Mouse (Mus musculus): ENCODE measurements around the gene 9130409I23Rik. TPM values are rescaled to one million over a fixed set of nuclear protein-coding genes. Genes with fewer than 3 reads are reported as not detected.
"Not testable (repeated sequence)": the region's sequence is repeated elsewhere in the genome, so short reads cannot be mapped to it uniquely, and the experiment has no call there.

Gene 9130409I23Rik
- polyA plus RNA-seq, 1 experiment from 2014 or later: not detected

DNA sequence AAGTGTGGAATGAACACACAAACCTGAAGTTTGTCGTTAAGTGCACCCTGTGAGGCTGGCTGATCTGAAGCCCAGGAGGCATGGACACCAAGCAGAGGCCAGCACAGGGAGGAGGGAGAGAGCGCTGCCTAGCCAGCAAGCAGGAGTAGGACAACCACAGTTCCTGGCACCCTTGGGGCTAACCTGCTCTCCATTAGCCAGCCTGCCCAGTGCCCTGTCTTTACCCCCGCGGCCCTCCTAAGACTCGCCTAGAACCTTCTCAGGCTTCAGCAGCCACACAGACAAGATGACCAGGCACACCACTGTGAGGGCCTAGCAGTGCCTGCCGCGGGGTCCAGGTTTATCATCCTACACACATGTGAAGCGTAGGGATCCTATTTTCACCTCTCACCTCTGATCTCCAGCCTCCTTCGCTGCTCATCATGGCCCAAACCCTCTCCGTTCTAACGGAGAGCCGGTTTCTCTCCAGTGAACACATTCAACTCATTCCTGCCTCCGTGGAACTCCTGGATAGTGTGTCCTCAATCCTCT lies 33.1 kb upstream of the 9130409I23Rik start:
- H3K4me2 ChIP-seq (ENCODE audit: low read length): no peak overlapping the region
- 75% methylated on average over 13 of the region's 13 CpGs for WGBS

DNA sequence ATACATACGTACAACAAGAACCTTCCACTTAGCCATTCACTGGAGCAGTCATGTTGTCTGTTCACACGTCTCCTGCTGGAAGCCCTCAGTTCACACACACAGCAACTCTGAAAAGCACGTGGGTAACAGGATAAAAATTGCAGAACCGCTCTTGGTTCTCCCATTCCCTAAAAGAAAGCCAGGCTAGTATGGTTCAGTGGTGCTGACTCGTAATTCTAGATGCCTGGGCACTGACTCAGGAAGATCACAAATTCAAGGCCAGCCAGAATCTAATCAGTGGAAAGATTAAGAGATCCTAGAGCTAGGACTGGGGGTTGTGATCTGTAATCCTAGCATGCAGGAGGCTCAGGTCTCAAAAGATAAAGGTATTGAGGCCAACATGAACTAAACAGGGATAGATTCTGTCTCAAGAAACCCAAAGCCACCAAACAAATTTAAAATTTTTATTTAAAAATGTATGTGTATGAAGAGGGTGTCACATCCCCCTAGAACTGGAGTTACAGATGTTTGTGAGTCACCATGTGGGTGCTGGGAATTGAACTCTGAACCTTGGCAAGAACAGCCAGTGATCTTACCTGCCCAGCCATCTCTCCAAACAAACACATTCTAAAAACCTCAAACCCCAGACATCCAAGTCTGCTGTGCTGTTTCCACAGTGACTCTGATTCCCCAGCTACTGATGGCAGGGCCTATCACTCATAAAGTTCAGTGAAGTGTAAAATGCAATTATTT lies 30.1 kb upstream of the 9130409I23Rik start, which contains the start of gene Ephx1:
Gene Ephx1 (minus strand): TSS at position 149 of the 732 bp plus-strand sequence.
- ATAC-seq: no peak
- Histone ChIP-seq H3K9me3 (replicated peaks; ENCODE audit: control insufficient read depth, low read length, poor library complexity, severe bottlenecking) (no peaks in the 10 kb centered on the region), H3K4me3 (ENCODE audit: low read depth, low read length) (no peak within 1 kb of the TSS), H3K4me2 (ENCODE audit: low read length) (no peak within 1 kb of the TSS), H3K4me1 (ENCODE audit: control insufficient read depth, insufficient read depth, low read length) (peaks cover 2% of the 10 kb centered on the region; the same call in 1 of the 2 replicates), H3K27ac (ENCODE audit: low read length) (no peak within 1 kb of the TSS), H3K27me3 (ENCODE audit: control insufficient read depth, insufficient read depth, low read depth, low read length) (no peaks in the 10 kb centered on the region), H3K9ac (ENCODE audit: low read depth, low read length) (no peak within 1 kb of the TSS), H3K36me3 (ENCODE audit: control insufficient read depth, insufficient read depth, low read length) (no peaks in the 10 kb centered on the region)
- WGBS: 60% methylated on average over 5 of the region's 5 CpGs

More for the DNA sequence above, 33.1 kb upstream of the 9130409I23Rik start:
- Histone ChIP-seq H3K9ac (ENCODE audit: low read depth, low read length) (no peak overlapping the region), H3K9me3 (replicated peaks; ENCODE audit: control insufficient read depth, low read length, poor library complexity, severe bottlenecking) (no peaks in the 10 kb centered on the region), H3K27ac (ENCODE audit: low read length) (no peak overlapping the region), H3K4me1 (ENCODE audit: control insufficient read depth, insufficient read depth, low read length) (peaks cover 2% of the 10 kb centered on the region; the same call in 1 of the 2 replicates), H3K27me3 (ENCODE audit: control insufficient read depth, insufficient read depth, low read depth, low read length) (no peaks in the 10 kb centered on the region), H3K36me3 (ENCODE audit: control insufficient read depth, insufficient read depth, low read length) (no peaks in the 10 kb centered on the region), H3K4me3 (ENCODE audit: low read depth, low read length) (no peak overlapping the region)
- no peak for ATAC-seq

DNA sequence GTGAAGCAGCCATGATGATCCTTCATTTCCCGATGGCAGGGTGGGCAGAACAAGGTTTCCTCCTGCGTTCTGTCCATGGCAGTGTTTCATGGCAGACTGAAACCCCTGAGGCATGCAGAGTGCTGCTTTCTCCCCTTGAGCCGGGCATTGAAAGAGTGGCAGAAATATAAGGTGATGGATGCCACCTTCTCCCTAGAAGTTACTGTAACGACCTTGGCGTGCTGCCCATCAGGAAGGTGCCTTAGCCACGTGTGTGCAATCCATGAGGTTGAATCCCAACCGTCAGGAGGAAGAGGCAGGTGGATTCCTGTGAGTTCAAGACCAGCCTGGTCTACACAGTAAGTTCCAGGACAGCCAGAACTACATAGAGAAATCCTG lies 29.6 kb upstream of the 9130409I23Rik start:
- H3K27me3 ChIP-seq (ENCODE audit: control insufficient read depth, insufficient read depth, low read depth, low read length): no peaks in the 10 kb centered on the region
- H3K36me3 ChIP-seq (ENCODE audit: control insufficient read depth, insufficient read depth, low read length): no peaks in the 10 kb centered on the region
- no peak overlapping the region for H3K9ac ChIP-seq (ENCODE audit: low read depth, low read length)
- peaks cover under 1% of the 10 kb centered on the region; the same call in 1 of the 2 replicates for H3K4me1 ChIP-seq (ENCODE audit: control insufficient read depth, insufficient read depth, low read length)
- no peaks in the 10 kb centered on the region for H3K9me3 ChIP-seq (replicated peaks; ENCODE audit: control insufficient read depth, low read length, poor library complexity, severe bottlenecking)
- H3K4me3 ChIP-seq (ENCODE audit: low read depth, low read length): no peak overlapping the region
- no peak overlapping the region for H3K27ac ChIP-seq (ENCODE audit: low read length)
- 68% methylated on average over 7 of the region's 7 CpGs for WGBS
- ATAC-seq: no peak
- no peak overlapping the region for H3K4me2 ChIP-seq (ENCODE audit: low read length)

GRCm38 (mm10) chr1:181022265-181022664 lies 28.8 kb upstream of the 9130409I23Rik start:
- H3K4me1 ChIP-seq (ENCODE audit: control insufficient read depth, insufficient read depth, low read length): no peaks in the 10 kb centered on the region; the same call in 1 of the 2 replicates
- no peaks in the 10 kb centered on the region for H3K27me3 ChIP-seq (ENCODE audit: control insufficient read depth, insufficient read depth, low read depth, low read length)
- H3K4me2 ChIP-seq (ENCODE audit: low read length): no peak overlapping the region
- H3K9ac ChIP-seq (ENCODE audit: low read depth, low read length): no peak overlapping the region
- ATAC-seq: no peak
- 16% methylated on average over 1 of the region's 1 CpGs for WGBS
- no peaks in the 10 kb centered on the region for H3K36me3 ChIP-seq (ENCODE audit: control insufficient read depth, insufficient read depth, low read length)
- H3K4me3 ChIP-seq (ENCODE audit: low read depth, low read length): no peak overlapping the region
- H3K27ac ChIP-seq (ENCODE audit: low read length): no peak overlapping the region
- H3K9me3 ChIP-seq (replicated peaks; ENCODE audit: control insufficient read depth, low read length, poor library complexity, severe bottlenecking): no peaks in the 10 kb centered on the region

DNA sequence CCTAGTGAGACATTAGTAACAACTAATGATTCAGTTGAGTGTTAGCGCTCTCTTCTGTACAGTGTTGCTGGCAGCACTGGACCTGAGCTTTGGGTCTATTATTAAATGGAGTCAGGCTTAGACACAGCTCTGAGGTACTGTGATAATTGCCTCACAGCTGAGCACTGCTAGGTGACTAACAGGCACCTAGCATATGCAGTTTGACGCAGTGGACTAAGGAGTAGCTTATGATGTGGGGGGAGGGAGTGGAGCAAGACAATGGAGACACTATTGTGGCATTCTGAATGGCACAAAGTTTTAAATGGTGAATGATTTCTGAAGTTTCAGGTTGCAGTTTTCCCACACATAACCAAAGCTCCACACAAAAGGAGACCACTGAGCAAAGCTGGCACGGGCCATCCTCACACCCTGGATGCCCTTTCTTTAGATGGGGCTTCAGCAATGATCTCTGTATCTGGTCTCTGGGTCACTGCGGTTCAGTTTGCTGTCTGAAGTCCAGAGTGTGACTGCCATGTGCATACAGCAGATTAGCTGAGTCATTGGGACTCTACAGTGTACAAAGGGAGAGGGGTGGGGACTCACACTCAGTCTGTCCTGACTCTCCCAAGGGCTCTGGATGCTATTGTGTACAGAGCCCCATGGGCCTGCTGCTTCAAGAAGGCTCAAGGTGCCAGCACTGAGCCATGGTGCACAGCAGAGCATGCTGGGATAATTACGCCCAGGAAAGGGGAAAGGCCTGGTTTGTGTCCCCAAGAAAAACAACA lies 15.8 kb upstream of the 9130409I23Rik start:
- not testable (repeated sequence) for H3K27ac ChIP-seq (ENCODE audit: low read length); ATAC-seq; H3K4me2 ChIP-seq (ENCODE audit: low read length); H3K27me3 ChIP-seq (ENCODE audit: control insufficient read depth, insufficient read depth, low read depth, low read length); H3K9ac ChIP-seq (ENCODE audit: low read depth, low read length); H3K4me1 ChIP-seq (ENCODE audit: control insufficient read depth, insufficient read depth, low read length); H3K9me3 ChIP-seq (replicated peaks; ENCODE audit: control insufficient read depth, low read length, poor library complexity, severe bottlenecking); H3K4me3 ChIP-seq (ENCODE audit: low read depth, low read length); H3K36me3 ChIP-seq (ENCODE audit: control insufficient read depth, insufficient read depth, low read length)
- WGBS: 81% methylated on average over 5 of the region's 5 CpGs

- H3K9ac ChIP-seq (ENCODE audit: low read depth, low read length): no peak overlapping the region
- no peaks in the 10 kb centered on the region for H3K36me3 ChIP-seq (ENCODE audit: control insufficient read depth, insufficient read depth, low read length)
- H3K4me3 ChIP-seq (ENCODE audit: low read depth, low read length): no peak overlapping the region
- peaks cover 2% of the 10 kb centered on the region; the same call in 1 of the 2 replicates for H3K27me3 ChIP-seq (ENCODE audit: control insufficient read depth, insufficient read depth, low read depth, low read length)
- H3K9me3 ChIP-seq (replicated peaks; ENCODE audit: control insufficient read depth, low read length, poor library complexity, severe bottlenecking): no peaks in the 10 kb centered on the region
- ATAC-seq: no peak
- 84% methylated on average over 4 of the region's 4 CpGs for WGBS
- H3K4me1 ChIP-seq (ENCODE audit: control insufficient read depth, insufficient read depth, low read length): no peaks in the 10 kb centered on the region
- no peak overlapping the region for H3K4me2 ChIP-seq (ENCODE audit: low read length)
- H3K27ac ChIP-seq (ENCODE audit: low read length): no peak overlapping the region
These were observed 13.4 kb upstream of the 9130409I23Rik start for GRCm38 (mm10) chr1:181037623-181038022.

GRCm38 (mm10) chr1:181039652-181040051 lies 11.4 kb upstream of the 9130409I23Rik start:
- no peak overlapping the region for H3K4me3 ChIP-seq (ENCODE audit: low read depth, low read length)
- H3K4me1 ChIP-seq (ENCODE audit: control insufficient read depth, insufficient read depth, low read length): no peaks in the 10 kb centered on the region
- H3K4me2 ChIP-seq (ENCODE audit: low read length): peak overlapping the region; percentile 8; the same call in 1 of the 2 replicates
- no peaks in the 10 kb centered on the region for H3K36me3 ChIP-seq (ENCODE audit: control insufficient read depth, insufficient read depth, low read length)
- no peak overlapping the region for H3K9ac ChIP-seq (ENCODE audit: low read depth, low read length)
- H3K27ac ChIP-seq (ENCODE audit: low read length): no peak overlapping the region
- 15% methylated on average over 4 of the region's 4 CpGs for WGBS
- H3K27me3 ChIP-seq (ENCODE audit: control insufficient read depth, insufficient read depth, low read depth, low read length): peaks cover 2% of the 10 kb centered on the region; the same call in 1 of the 2 replicates
- no peaks in the 10 kb centered on the region for H3K9me3 ChIP-seq (replicated peaks; ENCODE audit: control insufficient read depth, low read length, poor library complexity, severe bottlenecking)
- no peak for ATAC-seq

GRCm38 (mm10) chr1:181047520-181047919 lies 3.5 kb upstream of the 9130409I23Rik start:
- H3K9ac ChIP-seq (ENCODE audit: low read depth, low read length): no peak overlapping the region
- H3K27ac ChIP-seq (ENCODE audit: low read length): no peak overlapping the region
- no peaks in the 10 kb centered on the region for H3K4me1 ChIP-seq (ENCODE audit: control insufficient read depth, insufficient read depth, low read length)
- 66% methylated on average over 1 of the region's 1 CpGs for WGBS
- H3K4me3 ChIP-seq (ENCODE audit: low read depth, low read length): no peak overlapping the region
- no peaks in the 10 kb centered on the region for H3K36me3 ChIP-seq (ENCODE audit: control insufficient read depth, insufficient read depth, low read length)
- no peak for ATAC-seq
- no peaks in the 10 kb centered on the region for H3K27me3 ChIP-seq (ENCODE audit: control insufficient read depth, insufficient read depth, low read depth, low read length)
- H3K9me3 ChIP-seq (replicated peaks; ENCODE audit: control insufficient read depth, low read length, poor library complexity, severe bottlenecking): no peaks in the 10 kb centered on the region
- H3K4me2 ChIP-seq (ENCODE audit: low read length): no peak overlapping the region
